Mouse (Mus musculus) embryonic facial prominence, embryonic 15.5 days (tissue): ENCODE measurements around the gene Gm12355. TPM values are rescaled to one million over a fixed set of nuclear protein-coding genes. Genes with fewer than 3 reads are reported as not detected.
"Not testable (repeated sequence)": the region's sequence is repeated elsewhere in the genome, so short reads cannot be mapped to it uniquely, and the experiment has no call there.

Experiments used
- ATAC-seq: fragments of 200-750 bp; cut with Nextera tagmentation; 2 replicates; pipeline ENCODE4 v1.8.0; 2017; ENCODE audit warnings: low read depth, moderate TSS enrichment; ENCODE audit not compliant: insufficient number of reproducible peaks, low FRiP score, low TSS enrichment
- H3K27ac ChIP-seq: fragments of 300-500 bp; sonication (generic); replicated peaks from 2 replicates; pipeline ENCODE4 v1.5.1; 2015; ENCODE audit warnings: mild to moderate bottlenecking, inconsistent platforms
- H3K27me3 ChIP-seq: fragments of 300-500 bp; sonication (generic); 2 replicates; pipeline ENCODE4 v1.6.1; 2015; ENCODE audit warnings: inconsistent platforms
- H3K36me3 ChIP-seq: fragments of 300-500 bp; sonication (generic); 2 replicates; pipeline ENCODE4 v1.6.1; 2015; ENCODE audit warnings: mild to moderate bottlenecking, inconsistent platforms
- H3K4me1 ChIP-seq: fragments of 300-500 bp; sonication (generic); 2 replicates; pipeline ENCODE4 v1.6.1; 2015; ENCODE audit warnings: inconsistent platforms
- H3K4me2 ChIP-seq: fragments of 300-500 bp; sonication (generic); replicated peaks from 2 replicates; pipeline ENCODE4 v1.6.1; 2015; ENCODE audit warnings: mild to moderate bottlenecking, inconsistent platforms
- H3K4me3 ChIP-seq: fragments of 300-500 bp; sonication (generic); replicated peaks from 2 replicates; pipeline ENCODE4 v1.5.1; 2015; ENCODE audit warnings: mild to moderate bottlenecking, inconsistent platforms
- H3K9ac ChIP-seq: fragments of 300-500 bp; sonication (generic); 2 replicates; pipeline ENCODE4 v1.6.1; 2015; ENCODE audit warnings: inconsistent platforms
- H3K9me3 ChIP-seq: fragments of 300-500 bp; sonication (generic); replicated peaks from 2 replicates; pipeline ENCODE4 v1.6.1; 2016; ENCODE audit warnings: inconsistent platforms
- WGBS: fragments of 180-500 bp; shearing (Covaris S2); methylation state at CpG from one replicate; pipeline ENCODE4 v1.1.7; 2015; 5-methylcytosine and 5-hydroxymethylcytosine counted together
- polyA plus RNA-seq: library from polyadenylated mRNA; unstranded; fragments of >200 nt; fragmentation: Nextera tagmentation; extraction: Ambion mirVana; gene quantifications from 2 replicates; pipeline ENCODE4 v1.2.1, GENCODE M21; 2015

The Gm12355 gene
- polyA plus RNA-seq, 1 experiment from 2014 or later = 0.85 TPM

DNA sequence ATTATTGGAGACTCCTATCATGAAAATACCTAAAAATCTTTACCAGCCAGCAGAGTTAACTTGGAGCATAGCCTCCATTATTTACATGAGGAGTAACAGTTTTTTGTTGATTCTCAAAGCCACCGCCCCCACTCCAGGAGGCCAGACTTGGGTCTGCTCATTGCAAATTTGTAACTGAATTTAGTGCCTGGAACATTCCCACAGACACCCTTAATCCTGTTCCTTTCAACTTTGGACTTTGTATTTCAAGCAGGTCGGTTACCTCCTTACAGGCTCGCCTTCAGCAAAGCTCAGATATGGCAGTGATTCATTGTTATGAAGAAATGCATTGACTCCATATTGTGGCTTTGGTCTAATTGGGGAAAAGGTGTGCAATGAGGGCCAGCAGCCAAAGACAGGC, 19.3 kb upstream of the Gm12355 start:
- H3K36me3 ChIP-seq = no peaks in the 10 kb centered on the region
- H3K27me3 ChIP-seq = peaks cover 15% of the 10 kb centered on the region
- H3K9me3 ChIP-seq = no peaks in the 10 kb centered on the region
- H3K9ac ChIP-seq = no peak overlapping the region
- no peak overlapping the region for H3K4me3 ChIP-seq
- H3K4me2 ChIP-seq = no peak overlapping the region
- ATAC-seq = no peak
- no peak overlapping the region for H3K27ac ChIP-seq
- H3K4me1 ChIP-seq = no peaks in the 10 kb centered on the region
- 78% methylated on average over 3 of the region's 3 CpGs for WGBS

DNA sequence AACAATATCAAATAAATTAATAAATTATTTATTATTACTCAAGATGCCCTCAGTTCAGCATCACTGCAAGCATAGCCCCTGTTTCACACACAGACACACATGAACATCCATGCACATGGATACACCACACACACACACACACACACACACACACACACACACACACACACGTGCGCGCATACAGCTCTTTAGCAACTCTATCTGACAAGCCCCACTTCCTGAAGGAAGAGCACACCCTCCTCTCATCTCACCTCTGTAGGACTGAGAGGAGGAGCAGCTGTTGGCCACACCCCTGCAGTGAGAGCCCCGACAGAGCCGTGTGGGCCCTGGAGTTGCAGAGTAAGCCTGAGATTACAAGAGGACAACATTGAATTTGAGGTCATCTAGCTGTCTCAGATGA, 14.6 kb upstream of the Gm12355 start:
- Histone ChIP-seq H3K9ac (no peak overlapping the region), H3K36me3 (no peaks in the 10 kb centered on the region), H3K4me2 (no peak overlapping the region), H3K4me1 (no peaks in the 10 kb centered on the region), H3K27ac (no peak overlapping the region), H3K9me3 (no peaks in the 10 kb centered on the region), H3K27me3 (0 out of 2 replicates have a peak, but pooled peaks cover 5% of the 10 kb centered on the region), H3K4me3 (no peak overlapping the region)
- 64% methylated on average over 5 of the region's 5 CpGs for WGBS
- no peak for ATAC-seq

DNA sequence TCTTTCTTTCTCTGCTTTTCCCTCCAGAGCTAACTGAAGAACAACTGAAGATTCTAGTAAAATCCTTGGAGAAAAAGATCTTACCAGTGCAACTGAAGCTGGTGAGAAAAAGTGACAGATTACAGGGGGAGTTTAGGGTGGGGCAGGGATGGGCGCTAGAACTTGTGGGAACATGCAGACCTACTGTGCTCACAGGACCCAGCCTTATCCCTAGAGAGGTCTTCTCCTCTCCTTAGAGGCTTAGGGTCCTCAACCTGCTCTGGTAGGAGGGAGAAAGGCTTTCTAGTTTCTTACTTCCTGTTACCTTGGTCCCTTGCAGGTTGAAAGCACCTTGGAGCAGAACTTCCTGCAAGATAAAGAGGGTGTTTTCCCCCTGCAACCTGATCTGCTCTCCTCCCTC, 12.0 kb upstream of the Gm12355 start:
- Histone ChIP-seq H3K4me3 (no peak overlapping the region), H3K9ac (no peak overlapping the region), H3K4me1 (no peaks in the 10 kb centered on the region), H3K9me3 (no peaks in the 10 kb centered on the region), H3K36me3 (no peaks in the 10 kb centered on the region), H3K27me3 (0 out of 2 replicates have a peak, but pooled peaks cover 5% of the 10 kb centered on the region), H3K4me2 (no peak overlapping the region), H3K27ac (no peak overlapping the region)
- no peak for ATAC-seq
- 78% methylated on average over 1 of the region's 1 CpGs for WGBS

DNA sequence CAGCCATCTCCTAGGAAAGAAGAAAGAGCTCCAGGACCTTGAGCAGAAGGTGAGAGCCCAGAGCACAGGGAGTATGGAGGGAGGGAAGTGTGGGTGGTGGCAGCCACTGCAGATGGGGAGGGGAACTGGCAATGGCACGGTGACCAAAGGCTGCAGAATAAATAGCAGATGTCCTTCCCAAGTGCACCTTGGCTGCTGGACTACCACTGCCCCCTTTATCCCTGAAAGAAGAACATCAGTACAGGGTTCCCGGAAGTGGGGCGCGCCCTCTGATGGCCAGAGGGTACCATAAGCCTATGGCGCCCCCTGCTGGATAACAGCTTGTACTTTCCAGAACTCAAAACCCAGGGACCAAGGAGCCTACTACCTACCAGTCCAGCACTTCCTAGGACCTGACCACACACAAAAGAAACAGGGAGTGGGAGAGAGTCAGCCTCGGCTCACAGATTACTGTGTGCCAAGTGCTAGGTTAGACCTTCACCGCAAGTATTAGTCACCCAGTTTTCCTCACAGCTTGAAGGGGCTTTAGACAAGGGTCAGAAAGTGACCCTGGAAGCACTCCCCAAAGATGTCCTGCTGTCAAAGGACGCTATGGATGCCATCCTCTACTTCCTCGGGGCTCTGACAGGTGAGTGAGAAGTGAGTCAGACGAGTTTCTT, 10.0 kb upstream of the Gm12355 start:
- not testable (repeated sequence) for H3K9ac ChIP-seq, H3K36me3 ChIP-seq, H3K27me3 ChIP-seq, H3K9me3 ChIP-seq, ATAC-seq, H3K4me3 ChIP-seq, H3K4me2 ChIP-seq, H3K27ac ChIP-seq, H3K4me1 ChIP-seq
- WGBS = 30% methylated on average over 10 of the region's 10 CpGs

DNA sequence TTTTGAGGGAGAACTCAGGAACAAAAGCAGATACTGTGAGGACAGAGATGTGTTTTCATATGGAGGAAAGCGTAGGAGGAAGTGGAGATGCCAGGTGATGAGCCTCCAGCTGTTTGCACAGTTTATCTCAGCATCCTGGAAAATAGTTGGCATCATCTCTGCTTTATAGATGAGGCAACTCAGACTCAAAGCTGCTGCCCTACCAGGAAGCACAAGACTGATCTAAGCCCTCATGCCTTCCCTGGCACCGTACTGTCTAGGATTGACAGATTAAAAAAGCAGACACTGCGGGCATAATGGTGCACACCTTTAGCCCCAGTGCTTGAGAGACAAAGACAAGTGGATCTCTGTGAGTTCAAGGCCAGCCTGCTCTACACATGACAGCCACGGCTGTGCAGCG, 5.2 kb upstream of the Gm12355 start:
- whole genome bisulfite sequencing = 86% methylated on average over 5 of the region's 5 CpGs
- H3K27ac ChIP-seq = no peak overlapping the region
- H3K4me1 ChIP-seq = no peaks in the 10 kb centered on the region
- H3K4me2 ChIP-seq = no peak overlapping the region
- ATAC-seq = no peak
- H3K4me3 ChIP-seq = no peak overlapping the region
- no peaks in the 10 kb centered on the region for H3K36me3 ChIP-seq
- no peaks in the 10 kb centered on the region for H3K9me3 ChIP-seq
- H3K27me3 ChIP-seq = 0 out of 2 replicates have a peak, but pooled peaks cover 8% of the 10 kb centered on the region
- H3K9ac ChIP-seq = no peak overlapping the region

DNA sequence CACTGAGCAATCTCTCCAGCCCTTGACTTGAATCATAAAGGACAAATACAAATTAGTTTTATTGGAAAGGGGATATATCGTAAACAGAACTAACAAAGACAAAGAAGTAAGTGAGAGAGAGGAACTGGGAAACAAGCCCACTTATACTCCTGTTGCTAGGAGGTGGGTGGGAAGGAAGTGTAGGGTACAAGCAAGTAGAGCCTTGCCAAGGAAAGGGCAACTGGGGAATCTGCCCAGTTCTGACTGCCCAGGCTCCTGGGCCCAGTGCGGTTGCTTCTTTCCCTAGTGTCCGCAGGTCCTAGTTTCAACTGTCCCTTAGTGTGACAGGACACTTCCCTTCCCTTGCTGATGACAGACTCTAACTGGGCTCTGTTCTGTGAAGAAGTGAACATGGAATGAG, 3.2 kb upstream of the Gm12355 start:
- Histone ChIP-seq H3K27ac (no peak overlapping the region), H3K9me3 (no peaks in the 10 kb centered on the region), H3K4me3 (no peak overlapping the region), H3K4me2 (no peak overlapping the region), H3K27me3 (0 out of 2 replicates have a peak, but pooled peaks cover 8% of the 10 kb centered on the region), H3K36me3 (no peaks in the 10 kb centered on the region), H3K9ac (no peak overlapping the region), H3K4me1 (no peaks in the 10 kb centered on the region)
- no peak for ATAC-seq
- 89% methylated on average over 3 of the region's 3 CpGs for WGBS

DNA sequence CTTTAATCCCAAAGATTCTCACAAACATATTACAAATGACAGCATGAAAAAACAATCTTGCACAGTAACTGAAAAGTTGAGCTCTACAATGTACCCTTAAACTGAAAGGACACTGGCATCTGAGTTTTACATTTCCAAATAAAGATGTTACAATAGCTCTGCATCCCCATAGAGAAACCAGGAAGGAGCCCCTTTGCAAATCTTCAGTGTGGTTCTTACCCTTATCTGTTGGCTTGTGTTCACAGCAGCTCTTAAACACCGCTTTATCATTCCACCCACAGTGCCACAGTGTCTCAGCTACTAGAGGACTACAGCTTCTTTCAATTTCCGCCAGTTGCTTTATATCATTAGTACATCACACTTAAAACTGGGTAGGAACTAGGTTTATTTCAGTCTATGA, 1.1 kb downstream of the Gm12355 start:
- not testable (repeated sequence) for H3K4me1 ChIP-seq, ATAC-seq, H3K36me3 ChIP-seq, H3K27ac ChIP-seq, H3K4me3 ChIP-seq, H3K9ac ChIP-seq, H3K4me2 ChIP-seq, H3K9me3 ChIP-seq, H3K27me3 ChIP-seq
- WGBS = 90% methylated on average over 2 of the region's 2 CpGs

DNA sequence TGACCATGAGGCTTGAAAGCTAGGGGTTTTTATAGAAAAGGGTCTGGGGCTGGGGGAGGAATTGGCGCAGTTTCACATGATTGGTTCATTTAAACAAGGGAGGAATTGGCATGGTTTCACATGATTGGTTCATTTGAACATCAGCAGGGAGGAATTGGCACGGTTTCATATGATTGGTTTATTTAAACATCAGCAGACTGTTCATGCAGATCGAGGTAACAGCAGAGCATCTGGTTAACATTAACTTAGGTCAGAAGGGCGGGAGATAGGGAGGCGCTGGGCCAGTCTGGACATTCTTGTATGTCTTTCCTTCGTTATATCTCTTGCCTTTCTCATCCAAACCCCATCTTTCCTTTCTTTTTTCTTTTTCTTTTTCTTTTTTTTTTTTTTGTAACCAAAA, 1.5 kb downstream of the Gm12355 start:
- ATAC-seq, H3K4me3 ChIP-seq, H3K9ac ChIP-seq, H3K27me3 ChIP-seq, H3K27ac ChIP-seq, H3K9me3 ChIP-seq, H3K4me2 ChIP-seq, H3K36me3 ChIP-seq, H3K4me1 ChIP-seq: not testable (repeated sequence)
- WGBS = 69% methylated on average over 6 of the region's 6 CpGs

DNA sequence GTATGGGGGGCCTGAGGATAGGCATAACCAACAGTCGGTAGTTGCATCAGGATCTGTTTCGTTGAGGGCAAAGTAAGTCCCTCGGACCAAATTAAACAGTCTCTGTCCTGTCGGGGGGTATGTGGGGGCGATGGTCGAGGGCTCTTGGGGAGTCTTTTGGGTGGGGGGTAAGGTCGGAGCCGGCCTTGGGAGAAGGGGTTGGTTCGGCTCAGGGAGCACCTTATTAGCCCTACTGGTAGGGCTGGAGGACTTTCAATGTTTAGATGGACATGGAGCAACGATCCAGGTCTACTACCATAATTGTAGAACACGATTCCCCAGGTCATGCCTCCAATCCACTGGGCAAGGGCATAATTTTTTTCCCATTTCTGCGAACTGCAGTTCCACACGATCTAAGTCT, 4.7 kb downstream of the Gm12355 start:
- Histone ChIP-seq H3K9ac (no peak overlapping the region), H3K27me3 (no peaks in the 10 kb centered on the region), H3K4me3 (no peak overlapping the region), H3K9me3 (0 out of 2 replicates have a peak, but pooled peaks cover 4% of the 10 kb centered on the region), H3K4me2 (no peak overlapping the region), H3K4me1 (no peaks in the 10 kb centered on the region), H3K27ac (no peak overlapping the region), H3K36me3 (no peaks in the 10 kb centered on the region)
- 92% methylated on average over 13 of the region's 13 CpGs for WGBS
- ATAC-seq = no peak

DNA sequence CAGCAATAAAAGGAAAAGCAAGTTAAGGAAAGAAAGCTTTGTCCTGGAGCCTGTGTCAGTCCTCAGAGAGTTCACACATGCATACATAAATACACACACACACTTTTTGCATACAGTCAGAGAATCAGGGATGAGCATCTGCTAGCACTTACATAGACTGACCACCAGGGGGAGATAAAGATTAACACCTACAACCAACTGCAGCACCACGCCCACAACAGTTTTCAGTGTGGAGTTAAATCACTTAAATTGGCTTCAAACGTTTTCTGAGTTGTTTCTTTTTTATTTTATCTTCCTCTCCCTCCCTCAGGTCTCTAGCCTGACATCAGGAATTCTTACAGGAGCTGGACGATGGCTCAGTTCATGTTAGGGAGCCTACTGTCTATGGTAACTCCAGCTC, 18.7 kb downstream of the Gm12355 start:
- H3K9me3 ChIP-seq = no peaks in the 10 kb centered on the region
- H3K27me3 ChIP-seq = peaks cover 17% of the 10 kb centered on the region
- peaks cover 7% of the 10 kb centered on the region; the same call in 1 of the 2 replicates for H3K4me1 ChIP-seq
- 6% methylated on average over 3 of the region's 3 CpGs for WGBS
- H3K4me3 ChIP-seq = no peak overlapping the region
- no peak overlapping the region for H3K4me2 ChIP-seq
- H3K9ac ChIP-seq = no peak overlapping the region
- no peak overlapping the region for H3K27ac ChIP-seq
- no peaks in the 10 kb centered on the region for H3K36me3 ChIP-seq
- ATAC-seq = no peak

DNA sequence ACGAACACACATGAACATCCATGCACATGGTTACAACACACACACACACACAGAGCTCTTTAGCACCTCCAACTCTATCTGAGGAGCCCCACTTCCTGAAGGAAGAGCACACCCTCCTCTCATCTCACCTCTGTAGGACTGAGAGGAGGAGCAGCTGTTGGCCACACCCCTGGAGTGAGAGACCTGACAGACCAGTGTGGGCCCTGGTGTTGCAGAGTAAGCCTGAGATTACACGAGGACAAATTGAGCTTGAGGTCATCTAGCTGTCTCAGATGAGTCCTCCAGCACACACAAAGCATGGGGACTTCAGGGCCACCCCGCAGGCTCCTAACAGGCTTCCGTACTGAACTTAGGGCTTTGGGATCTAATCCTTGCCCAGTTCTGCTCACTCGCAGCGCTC, 20.6 kb downstream of the Gm12355 start:
- ATAC-seq, H3K27ac ChIP-seq: not testable (repeated sequence)
- peaks cover 21% of the 10 kb centered on the region for H3K27me3 ChIP-seq

DNA sequence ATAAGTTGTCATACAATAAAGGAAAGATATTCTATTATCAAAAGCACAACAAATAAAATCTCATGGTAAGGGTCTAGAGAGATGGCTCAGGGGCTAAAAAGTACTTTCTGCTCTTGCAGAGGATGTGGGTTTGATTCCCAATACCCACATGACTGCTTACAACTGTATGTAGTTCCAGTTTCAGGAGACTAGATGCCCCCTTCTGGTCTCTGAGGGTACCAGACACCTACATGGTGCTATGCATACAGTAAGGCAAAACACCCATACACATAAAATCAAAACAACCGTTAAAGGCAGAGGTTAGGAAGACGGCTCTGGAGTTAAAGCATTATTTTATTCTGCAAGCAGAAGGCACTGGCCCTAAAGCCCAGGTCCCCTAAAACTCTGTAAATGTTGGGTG, 21.5 kb downstream of the Gm12355 start:
- Histone ChIP-seq H3K9me3 (no peaks in the 10 kb centered on the region), H3K4me2 (no peak overlapping the region), H3K9ac (no peak overlapping the region), H3K27me3 (peaks cover 19% of the 10 kb centered on the region), H3K4me1 (peaks cover 12% of the 10 kb centered on the region; the same call in 1 of the 2 replicates), H3K4me3 (no peak overlapping the region), H3K36me3 (no peaks in the 10 kb centered on the region), H3K27ac (no peak overlapping the region)
- 84% methylated on average over 2 of the region's 2 CpGs for WGBS
- ATAC-seq = no peak

More for the DNA sequence above, 20.6 kb downstream of the Gm12355 start:
- H3K4me2 ChIP-seq, H3K4me3 ChIP-seq, H3K9ac ChIP-seq, H3K9me3 ChIP-seq, H3K36me3 ChIP-seq, H3K4me1 ChIP-seq: not testable (repeated sequence)
- 65% methylated on average over 6 of the region's 6 CpGs for WGBS
